Mouse (Mus musculus) embryonic facial prominence, embryonic 12.5 days (tissue): ENCODE measurements at regions not wholly inside any gene's neighbourhood (a gene's known extent, or its start where the extent isn't known, plus 50 kb on each side); places are given as distances from the start of the nearest gene placed in this dataset.

Experiments
- ATAC-seq: fragments of 200-750 bp; cut with Nextera tagmentation; 2 replicates; pipeline ENCODE4 v1.8.0; 2017; ENCODE audit not compliant: insufficient number of reproducible peaks, insufficient read depth, low FRiP score, low TSS enrichment
- H3K27ac ChIP-seq: fragments of 300-500 bp; sonication (generic); 2 replicates; pipeline ENCODE4 v1.5.1; 2016; ENCODE audit warnings: mild to moderate bottlenecking
- H3K27me3 ChIP-seq: fragments of 300-500 bp; sonication (generic); 2 replicates; pipeline ENCODE4 v1.6.1; 2016; ENCODE audit warnings: mild to moderate bottlenecking, moderate library complexity
- H3K36me3 ChIP-seq: fragments of 300-500 bp; sonication (generic); 2 replicates; pipeline ENCODE4 v1.6.1; 2016; ENCODE audit warnings: mild to moderate bottlenecking
- H3K4me1 ChIP-seq: fragments of 300-500 bp; sonication (generic); 2 replicates; pipeline ENCODE4 v1.6.1; 2016
- H3K4me2 ChIP-seq: fragments of 300-500 bp; sonication (generic); replicated peaks from 2 replicates; pipeline ENCODE4 v1.6.1; 2016; ENCODE audit warnings: mild to moderate bottlenecking, moderate library complexity
- H3K4me3 ChIP-seq: fragments of 300-500 bp; sonication (generic); 2 replicates; pipeline ENCODE4 v1.5.1; 2016; ENCODE audit warnings: mild to moderate bottlenecking
- H3K9ac ChIP-seq: fragments of 300-500 bp; sonication (generic); 2 replicates; pipeline ENCODE4 v1.6.1; 2016; ENCODE audit warnings: mild to moderate bottlenecking, moderate library complexity
- H3K9me3 ChIP-seq: fragments of 300-500 bp; sonication (generic); 2 replicates; pipeline ENCODE4 v1.6.1; 2016; ENCODE audit warnings: mild to moderate bottlenecking, moderate library complexity
- WGBS: fragments of 180-500 bp; shearing (Covaris S2); methylation state at CpG from one replicate; pipeline ENCODE4 v1.1.7; 2016; 5-methylcytosine and 5-hydroxymethylcytosine counted together

GRCm38 (mm10) chr3:148613443-148613842, 376.9 kb downstream of the Adgrl2 start:
- H3K9me3 ChIP-seq, result no peaks in the 10 kb centered on the region
- no peaks in the 10 kb centered on the region for H3K36me3 ChIP-seq
- no peak overlapping the region for H3K4me2 ChIP-seq
- H3K27ac ChIP-seq, result no peak overlapping the region
- 0 out of 2 replicates have a peak, but pooled peaks cover 4% of the 10 kb centered on the region for H3K4me1 ChIP-seq
- no peak overlapping the region for H3K4me3 ChIP-seq
- ATAC-seq, result no peak
- 63% methylated on average over 3 of the region's 3 CpGs for WGBS
- no peak overlapping the region for H3K9ac ChIP-seq
- no peaks in the 10 kb centered on the region for H3K27me3 ChIP-seq

GRCm38 (mm10) chr3:148603276-148603675, 387.1 kb downstream of the Adgrl2 start:
- Histone ChIP-seq H3K4me1 (no peaks in the 10 kb centered on the region), H3K36me3 (no peaks in the 10 kb centered on the region), H3K4me2 (no peak overlapping the region), H3K27ac (no peak overlapping the region), H3K9me3 (no peaks in the 10 kb centered on the region), H3K4me3 (no peak overlapping the region), H3K9ac (no peak overlapping the region), H3K27me3 (no peaks in the 10 kb centered on the region)
- WGBS, result 85% methylated on average over 6 of the region's 6 CpGs
- no peak for ATAC-seq

- Histone ChIP-seq H3K4me1 (no peaks in the 10 kb centered on the region), H3K27me3 (no peaks in the 10 kb centered on the region), H3K9me3 (no peaks in the 10 kb centered on the region), H3K27ac (no peak overlapping the region), H3K4me2 (no peak overlapping the region), H3K9ac (no peak overlapping the region), H3K36me3 (no peaks in the 10 kb centered on the region), H3K4me3 (no peak overlapping the region)
- WGBS, result 67% methylated on average over 5 of the region's 5 CpGs
- ATAC-seq, result no peak
These were observed 387.6 kb downstream of the Adgrl2 start for GRCm38 (mm10) chr3:148602730-148603255.

GRCm38 (mm10) chr3:148595561-148595960, 394.8 kb downstream of the Adgrl2 start:
- Histone ChIP-seq H3K4me1 (no peaks in the 10 kb centered on the region), H3K4me2 (no peak overlapping the region), H3K4me3 (no peak overlapping the region), H3K9ac (no peak overlapping the region), H3K27me3 (no peaks in the 10 kb centered on the region), H3K9me3 (no peaks in the 10 kb centered on the region), H3K36me3 (no peaks in the 10 kb centered on the region), H3K27ac (no peak overlapping the region)
- no peak for ATAC-seq
- 90% methylated on average over 4 of the region's 4 CpGs for WGBS

GRCm38 (mm10) chr3:148589556-148589955, 400.8 kb downstream of the Adgrl2 start:
- Histone ChIP-seq H3K4me1 (no peaks in the 10 kb centered on the region), H3K27me3 (no peaks in the 10 kb centered on the region), H3K4me3 (no peak overlapping the region), H3K9ac (no peak overlapping the region), H3K27ac (no peak overlapping the region), H3K4me2 (no peak overlapping the region), H3K9me3 (no peaks in the 10 kb centered on the region), H3K36me3 (no peaks in the 10 kb centered on the region)
- no peak for ATAC-seq
- 36% methylated on average over 2 of the region's 2 CpGs for WGBS

GRCm38 (mm10) chr3:148575735-148576134, 414.6 kb downstream of the Adgrl2 start:
- Histone ChIP-seq H3K27ac (no peak overlapping the region), H3K4me2 (no peak overlapping the region), H3K36me3 (no peaks in the 10 kb centered on the region), H3K9ac (no peak overlapping the region), H3K9me3 (no peaks in the 10 kb centered on the region), H3K4me3 (no peak overlapping the region), H3K27me3 (no peaks in the 10 kb centered on the region), H3K4me1 (no peaks in the 10 kb centered on the region)
- ATAC-seq, result no peak
- 78% methylated on average over 1 of the region's 1 CpGs for WGBS

GRCm38 (mm10) chr3:148572493-148572892, 417.9 kb downstream of the Adgrl2 start:
- no peaks in the 10 kb centered on the region for H3K27me3 ChIP-seq
- no peak overlapping the region for H3K4me2 ChIP-seq
- WGBS, result 83% methylated on average over 4 of the region's 4 CpGs

GRCm38 (mm10) chr3:148564716-148565115, 425.6 kb downstream of the Adgrl2 start:
- Histone ChIP-seq H3K4me3 (no peak overlapping the region), H3K4me1 (0 out of 2 replicates have a peak, but pooled peaks cover 2% of the 10 kb centered on the region), H3K27ac (no peak overlapping the region), H3K36me3 (no peaks in the 10 kb centered on the region), H3K9ac (no peak overlapping the region), H3K4me2 (no peak overlapping the region), H3K27me3 (no peaks in the 10 kb centered on the region), H3K9me3 (no peaks in the 10 kb centered on the region)
- WGBS, result 76% methylated on average over 4 of the region's 4 CpGs
- ATAC-seq, result no peak

More at GRCm38 (mm10) chr3:148572493-148572892, 417.9 kb downstream of the Adgrl2 start:
- Histone ChIP-seq H3K27ac (no peak overlapping the region), H3K4me1 (no peaks in the 10 kb centered on the region), H3K36me3 (no peaks in the 10 kb centered on the region), H3K9me3 (no peaks in the 10 kb centered on the region), H3K4me3 (no peak overlapping the region), H3K9ac (no peak overlapping the region)
- no peak for ATAC-seq

- Histone ChIP-seq H3K9ac (no peak overlapping the region), H3K4me2 (no peak overlapping the region), H3K27me3 (no peaks in the 10 kb centered on the region), H3K4me1 (0 out of 2 replicates have a peak, but pooled peaks cover 2% of the 10 kb centered on the region), H3K36me3 (no peaks in the 10 kb centered on the region), H3K27ac (no peak overlapping the region), H3K9me3 (no peaks in the 10 kb centered on the region), H3K4me3 (no peak overlapping the region)
- no peak for ATAC-seq
- WGBS, result 56% methylated on average over 4 of the region's 4 CpGs
These were observed 429.1 kb downstream of the Adgrl2 start for GRCm38 (mm10) chr3:148561211-148561610.

GRCm38 (mm10) chr3:148559752-148560460, 430.4 kb downstream of the Adgrl2 start:
- Histone ChIP-seq H3K9ac (no peak overlapping the region), H3K27me3 (no peaks in the 10 kb centered on the region), H3K4me3 (no peak overlapping the region), H3K9me3 (no peaks in the 10 kb centered on the region), H3K27ac (no peak overlapping the region), H3K4me2 (no peak overlapping the region), H3K4me1 (0 out of 2 replicates have a peak, but pooled peaks cover 2% of the 10 kb centered on the region), H3K36me3 (no peaks in the 10 kb centered on the region)
- no peak for ATAC-seq
- WGBS, result 77% methylated on average over 13 of the region's 13 CpGs

GRCm38 (mm10) chr3:148558592-148559157, 431.7 kb downstream of the Adgrl2 start:
- 0 out of 2 replicates have a peak, but pooled peaks cover 2% of the 10 kb centered on the region for H3K4me1 ChIP-seq
- no peak for ATAC-seq

GRCm38 (mm10) chr3:148555324-148555723, 435.0 kb downstream of the Adgrl2 start:
- no peak for ATAC-seq

More at GRCm38 (mm10) chr3:148558592-148559157, 431.7 kb downstream of the Adgrl2 start:
- Histone ChIP-seq H3K9ac (no peak overlapping the region), H3K27me3 (no peaks in the 10 kb centered on the region), H3K4me3 (no peak overlapping the region), H3K4me2 (no peak overlapping the region), H3K27ac (no peak overlapping the region), H3K36me3 (no peaks in the 10 kb centered on the region), H3K9me3 (no peaks in the 10 kb centered on the region)
- 46% methylated on average over 5 of the region's 5 CpGs for WGBS

More at GRCm38 (mm10) chr3:148555324-148555723, 435.0 kb downstream of the Adgrl2 start:
- H3K4me1 ChIP-seq, result no peaks in the 10 kb centered on the region
- no peaks in the 10 kb centered on the region for H3K36me3 ChIP-seq
- no peak overlapping the region for H3K4me3 ChIP-seq
- no peaks in the 10 kb centered on the region for H3K9me3 ChIP-seq
- H3K4me2 ChIP-seq, result no peak overlapping the region
- no peaks in the 10 kb centered on the region for H3K27me3 ChIP-seq
- H3K9ac ChIP-seq, result no peak overlapping the region
- no peak overlapping the region for H3K27ac ChIP-seq
- WGBS, result 67% methylated on average over 8 of the region's 8 CpGs
